ENCODE assay signal across 8 mouse cellular contexts in genomic region chr17:28951831-28952799, GRCm38 (mm10). TPM values are rescaled to one million over a fixed set of nuclear protein-coding genes. Genes with fewer than 3 reads are reported as not detected.
DNase-seq lines count a peak whose midpoint lies in the region; ATAC-seq lines count a peak whose summit lies in the region.

Gene Kctd20, plus strand, starts transcription at chr17:28951950.

- peak within 1 kb of the TSS; percentile 60 for H3K4me3 ChIP-seq in hindbrain, embryonic 12.5 days

- peak within 1 kb of the TSS; percentile 93 for H3K27ac ChIP-seq in hindbrain, embryonic 12.5 days

- 0 out of 2 replicates have a peak, but pooled peaks cover 5% of the 10 kb centered on the region for H3K36me3 ChIP-seq in hindbrain, embryonic 12.5 days

- WGBS in hindbrain, embryonic 12.5 days = under 1% methylated on average over 65 of the region's 80 CpGs

- peak; percentile 98 for DNase-seq in Muller cell, postnatal 12 days (ENCODE audit: inconsistent ontology term)
- DNase-seq in cerebellum, adult 9-11 months = peak; percentile 94
- DNase-seq in frontal cortex, postnatal 10 days (ENCODE audit: low spot score in 2 of 2) = peak; percentile 81 to 89
- peak; percentile 90 to 91 for DNase-seq in layer of hippocampus, postnatal 14 days (ENCODE audit: low spot score in 2 of 2)
- DNase-seq in lung, postnatal 14 days = peak; percentile 94
- peak; percentile 81 for DNase-seq in retina, adult 2 months (ENCODE audit: low read depth, low spot score)
- DNase-seq in thymus, postnatal 36 days = peak; percentile 93 to 95

- H3K27me3 ChIP-seq in hindbrain, embryonic 12.5 days = no peaks in the 10 kb centered on the region

- peaks cover 5% of the 10 kb centered on the region; the same call in 1 of the 2 replicates for H3K9me3 ChIP-seq in hindbrain, embryonic 12.5 days (replicated peaks)

- peaks cover 19% of the 10 kb centered on the region for H3K4me1 ChIP-seq in hindbrain, embryonic 12.5 days

- ATAC-seq in hindbrain, embryonic 12.5 days (ENCODE audit: low FRiP score) = peak; percentile 93

- peak within 1 kb of the TSS; percentile 89 for H3K4me2 ChIP-seq in hindbrain, embryonic 12.5 days (replicated peaks)

- peak within 1 kb of the TSS; percentile 83 for H3K9ac ChIP-seq in hindbrain, embryonic 12.5 days

RNA-seq across cellular contexts. Expression of gene Kctd20, which starts in this region (rescaled TPM):
- polyA plus RNA-seq in hindbrain, embryonic 12.5 days (2016; fragmentation: Nextera tagmentation; extraction: Ambion mirVana) = 120 and 122 TPM in 2 replicates
- 10 to 100 TPM; 76.2 to 77.7 TPM for total RNA-seq in layer of hippocampus, postnatal 14 days (2021)

Comparison
In these comparisons a context has a peak if more than half of its experiments do, and no peak if none do; other contexts are left out.
1. Peak in every context shown above with its lines: DNase-seq, ATAC-seq, H3K4me3 ChIP-seq and H3K27ac ChIP-seq.